Mouse (Mus musculus) testis, adult 2 months (tissue): ENCODE data around the gene Plekhb2.

Source experiments
- CTCF ChIP-seq: fragments of 200-500 bp; IDR thresholded peaks from 2 replicates; pipeline ENCODE4 v1.5.1; 2012; ENCODE audit warnings: low read depth, mild to moderate bottlenecking, inconsistent platforms, low read length, moderate library complexity; ENCODE audit not compliant: control insufficient read depth, insufficient read depth, insufficient replicate concordance
- POLR2A ChIP-seq: fragments of 200-500 bp; IDR thresholded peaks from 2 replicates; pipeline ENCODE4 v1.6.1; 2012; ENCODE audit warnings: low read depth, mild to moderate bottlenecking, inconsistent platforms, low read length, moderate library complexity; ENCODE audit not compliant: control insufficient read depth

GRCm38 (mm10) chr1:34863323-34863722, 13.5 kb downstream of the Plekhb2 start:
- TF ChIP-seq CTCF (no peak), POLR2A (no peak)
